Mouse (Mus musculus) cerebellum, adult 2 months (tissue): ENCODE results near the gene S100a4.

Source experiments
- CTCF ChIP-seq: fragments of 200-500 bp; IDR thresholded peaks from 2 replicates; pipeline ENCODE4 v1.5.1; 2011; ENCODE audit warnings: low read depth, mild to moderate bottlenecking, control low read depth, low read length, moderate library complexity, borderline replicate concordance; ENCODE audit not compliant: insufficient read depth
- POLR2A ChIP-seq: fragments of 200-500 bp; IDR thresholded peaks from 2 replicates; pipeline ENCODE4 v1.6.1; 2011; ENCODE audit warnings: low read length, control low read depth, borderline replicate concordance; ENCODE audit not compliant: insufficient read depth

DNA sequence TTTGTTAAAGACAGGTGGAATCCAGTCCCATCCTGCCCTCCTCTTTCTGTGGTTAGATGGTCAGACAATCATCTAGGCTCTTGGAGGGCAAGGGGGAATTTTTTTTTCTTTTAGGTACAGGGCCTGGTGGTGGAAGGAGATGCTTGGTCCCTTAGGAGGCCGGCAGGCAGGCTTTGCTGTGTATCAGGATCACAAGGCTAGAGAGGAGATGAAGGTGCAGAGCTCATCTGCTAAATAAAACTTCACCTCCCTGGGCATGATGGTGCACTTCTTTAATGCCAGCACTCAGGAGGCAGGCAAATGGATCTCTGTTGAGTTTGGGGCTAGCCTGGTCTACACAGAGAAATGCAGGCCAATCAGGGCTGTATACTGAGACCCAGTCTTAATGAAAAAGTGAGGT, 12.3 kb downstream of the S100a4 start:
- TF ChIP-seq CTCF (no peak), POLR2A (no peak)
